Mouse (Mus musculus) heart, embryonic 14.5 days (tissue): Measurements from ENCODE around the gene F2rl2. TPM values are rescaled to one million over a fixed set of nuclear protein-coding genes. Genes with fewer than 3 reads are reported as not detected.

Experiments
- ATAC-seq: fragments of 200-750 bp; cut with Nextera tagmentation; 2 replicates; pipeline ENCODE4 v1.8.0; 2017; ENCODE audit warnings: low read depth, moderate TSS enrichment; ENCODE audit not compliant: insufficient number of reproducible peaks, insufficient read depth, low FRiP score
- H3K27ac ChIP-seq, 2 experiments: fragments of 200-500 bp in 1 of 2; fragments of 300-500 bp in 1 of 2; sonication (generic) in 1 of 2; replicated peaks in 1 of 2; 2 replicates each; pipeline ENCODE4 v1.5.1; 2012 to 2014; ENCODE audit warnings: low read depth in 2 of 2, low read length in 2 of 2, control low read depth in 1 of 2, mild to moderate bottlenecking in 1 of 2, mixed read lengths in 1 of 2; ENCODE audit not compliant: control insufficient read depth in 1 of 2, insufficient read depth in 1 of 2
- H3K27me3 ChIP-seq: fragments of 300-500 bp; sonication (generic); 2 replicates; pipeline ENCODE4 v1.6.1; 2014; ENCODE audit warnings: mild to moderate bottlenecking, low read length, control low read depth; ENCODE audit not compliant: control insufficient read depth, insufficient read depth
- H3K36me3 ChIP-seq: fragments of 300-500 bp; sonication (generic); 2 replicates; pipeline ENCODE4 v1.6.1; 2014; ENCODE audit warnings: mild to moderate bottlenecking, control low read depth, low read length, mixed read lengths; ENCODE audit not compliant: control insufficient read depth, insufficient read depth
- H3K4me1 ChIP-seq, 2 experiments: fragments of 200-500 bp in 1 of 2; fragments of 300-500 bp in 1 of 2; sonication (generic) in 1 of 2; 2 replicates each; pipeline ENCODE4 v1.6.1; 2012 to 2014; ENCODE audit warnings: low read length in 2 of 2, control low read depth in 1 of 2, mixed read lengths in 1 of 2; ENCODE audit not compliant: control insufficient read depth in 2 of 2, insufficient read depth in 2 of 2
- H3K4me2 ChIP-seq: fragments of 300-500 bp; sonication (generic); 2 replicates; pipeline ENCODE4 v1.6.1; 2014; ENCODE audit warnings: mild to moderate bottlenecking, low read length
- H3K4me3 ChIP-seq, 2 experiments: fragments of 200-500 bp in 1 of 2; fragments of 300-500 bp in 1 of 2; sonication (generic) in 1 of 2; 2 replicates each; pipeline ENCODE4 v1.5.1; 2012 to 2014; ENCODE audit warnings: low read length in 2 of 2, mild to moderate bottlenecking in 2 of 2, control low read depth in 1 of 2, low read depth in 1 of 2, moderate library complexity in 1 of 2; ENCODE audit not compliant: control insufficient read depth in 1 of 2, insufficient read depth in 1 of 2
- H3K9ac ChIP-seq: fragments of 300-500 bp; sonication (generic); 2 replicates; pipeline ENCODE4 v1.6.1; 2014; ENCODE audit warnings: mild to moderate bottlenecking, low read length
- H3K9me3 ChIP-seq: fragments of 300-500 bp; sonication (generic); 2 replicates; pipeline ENCODE4 v1.6.1; 2016; ENCODE audit warnings: low read length, control low read depth; ENCODE audit not compliant: control insufficient read depth
- WGBS: fragments of 180-500 bp; shearing (Covaris S2); extraction: QIAGEN DNeasy Blood & Tissue Kit; methylation state at CpG from one replicate; pipeline ENCODE4 v1.1.7; 2014; 5-methylcytosine and 5-hydroxymethylcytosine counted together
- polyA plus RNA-seq: library from polyadenylated mRNA; unstranded; fragments of >200 nt; fragmentation: Nextera tagmentation; extraction: Ambion mirVana; gene quantifications from 2 replicates; pipeline ENCODE4 v1.2.1, GENCODE M21; 2014

F2rl2 gene
- polyA plus RNA-seq, 1 experiment from 2014 or later = 0.35 TPM

DNA sequence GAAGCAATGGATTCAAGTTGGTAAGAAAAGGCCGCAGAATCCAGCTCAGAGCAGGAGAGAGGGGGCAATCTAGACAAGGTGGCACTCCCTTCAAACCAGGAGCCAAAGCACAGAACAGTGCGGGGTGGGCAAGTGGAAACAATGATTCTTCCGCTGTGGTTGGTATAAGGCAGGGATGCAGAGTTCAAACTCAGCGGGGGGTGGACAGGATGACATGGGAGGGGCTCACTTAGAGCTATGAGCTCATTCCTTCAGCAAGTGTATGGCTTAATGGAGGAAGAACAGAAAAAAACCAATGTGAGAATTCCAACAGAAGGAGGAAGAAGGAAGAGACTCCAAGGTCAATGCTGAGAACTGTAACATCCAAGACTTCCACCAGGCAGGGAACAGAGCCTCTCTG lies 33.8 kb downstream of the F2rl2 start:
- no peak overlapping the region for H3K27ac ChIP-seq
- no peak overlapping the region for H3K4me3 ChIP-seq
- no peaks in the 10 kb centered on the region for H3K36me3 ChIP-seq
- no peaks in the 10 kb centered on the region for H3K9me3 ChIP-seq
- no peak overlapping the region for H3K4me2 ChIP-seq
- H3K4me1 ChIP-seq = peaks cover 2 to 4% of the 10 kb centered on the region in 2 experiments; a peak in 1 of 4 replicates
- no peak overlapping the region for H3K9ac ChIP-seq
- WGBS = 85% methylated on average over 4 of the region's 4 CpGs
- ATAC-seq = no peak
- H3K27me3 ChIP-seq = no peaks in the 10 kb centered on the region

DNA sequence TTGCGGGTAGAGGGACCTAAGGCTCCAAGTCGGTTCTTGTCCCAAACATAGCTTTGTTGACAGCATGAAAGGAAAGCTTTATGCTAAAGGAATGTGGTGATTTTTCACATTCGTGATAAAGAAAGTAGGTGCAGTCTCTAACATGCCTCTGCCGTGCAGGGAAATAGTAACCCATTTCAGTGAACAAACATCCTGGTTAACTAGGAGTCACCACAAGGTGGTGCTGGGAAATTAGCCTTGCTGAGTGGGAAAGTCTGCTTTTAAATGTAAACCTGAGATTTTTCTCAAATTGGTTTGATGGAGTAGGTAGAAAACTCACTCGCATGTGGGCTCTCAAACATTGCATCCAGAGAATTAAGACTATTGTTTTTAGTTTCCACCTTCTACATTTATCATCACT lies 43.0 kb downstream of the F2rl2 start:
- WGBS = 56% methylated on average over 5 of the region's 5 CpGs
- H3K27me3 ChIP-seq = no peaks in the 10 kb centered on the region
- ATAC-seq = no peak
- H3K4me1 ChIP-seq = peaks cover 0 to 2% of the 10 kb centered on the region in 2 experiments; a peak in 1 of 4 replicates
- no peak overlapping the region for H3K27ac ChIP-seq
- no peak overlapping the region for H3K4me2 ChIP-seq
- no peak overlapping the region for H3K4me3 ChIP-seq
- no peaks in the 10 kb centered on the region for H3K9me3 ChIP-seq
- H3K9ac ChIP-seq = no peak overlapping the region
- H3K36me3 ChIP-seq = no peaks in the 10 kb centered on the region

DNA sequence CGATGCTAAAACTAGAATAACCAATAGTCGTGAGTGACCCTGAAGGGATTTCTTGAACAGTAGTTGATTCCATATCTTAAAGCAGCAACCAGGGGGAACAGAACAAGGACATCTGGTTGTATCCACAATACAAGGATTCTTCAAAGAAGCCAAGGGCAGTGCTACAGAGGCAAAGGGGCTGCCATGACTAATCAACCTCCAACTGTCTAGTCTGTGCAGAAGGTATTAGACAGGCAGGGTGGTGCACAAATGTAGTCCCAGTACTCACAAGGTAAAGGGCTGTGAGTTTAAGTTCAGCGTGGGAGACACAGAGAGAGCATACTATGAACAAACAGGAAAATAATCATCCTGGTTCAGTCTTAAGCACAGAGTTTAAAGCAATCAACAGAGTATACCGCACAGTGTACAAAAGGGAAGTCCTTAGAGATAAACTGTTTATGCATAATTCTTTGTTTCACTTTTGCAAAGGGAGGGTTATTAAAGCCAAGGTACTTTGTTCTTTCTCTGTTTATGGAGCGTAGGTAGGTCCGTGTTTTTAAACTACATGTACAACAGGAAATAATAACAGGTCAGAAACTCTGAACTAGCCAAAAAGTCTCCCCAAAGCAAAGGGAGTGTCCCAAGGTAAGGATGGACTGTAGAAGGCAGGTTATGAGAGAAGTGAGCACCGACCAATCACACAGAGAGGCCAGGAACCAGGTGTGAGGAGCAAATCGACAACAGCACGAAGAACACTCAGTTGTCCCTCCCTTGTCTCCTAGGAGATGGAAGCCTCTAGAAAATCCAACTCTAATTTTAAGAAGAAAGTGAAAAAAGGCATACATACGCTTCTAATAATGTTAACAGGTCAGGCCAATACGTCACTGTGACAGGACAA lies 45.4 kb downstream of the F2rl2 start:
- 85% methylated on average over 11 of the region's 11 CpGs for WGBS
- H3K4me2 ChIP-seq = no peak overlapping the region
- H3K4me1 ChIP-seq = peaks cover 0 to 2% of the 10 kb centered on the region in 2 experiments; a peak in 1 of 4 replicates
- no peak overlapping the region for H3K4me3 ChIP-seq
- no peaks in the 10 kb centered on the region for H3K9me3 ChIP-seq
- H3K9ac ChIP-seq = no peak overlapping the region
- no peak for ATAC-seq
- no peaks in the 10 kb centered on the region for H3K27me3 ChIP-seq
- H3K36me3 ChIP-seq = no peaks in the 10 kb centered on the region
- H3K27ac ChIP-seq = no peak overlapping the region

DNA sequence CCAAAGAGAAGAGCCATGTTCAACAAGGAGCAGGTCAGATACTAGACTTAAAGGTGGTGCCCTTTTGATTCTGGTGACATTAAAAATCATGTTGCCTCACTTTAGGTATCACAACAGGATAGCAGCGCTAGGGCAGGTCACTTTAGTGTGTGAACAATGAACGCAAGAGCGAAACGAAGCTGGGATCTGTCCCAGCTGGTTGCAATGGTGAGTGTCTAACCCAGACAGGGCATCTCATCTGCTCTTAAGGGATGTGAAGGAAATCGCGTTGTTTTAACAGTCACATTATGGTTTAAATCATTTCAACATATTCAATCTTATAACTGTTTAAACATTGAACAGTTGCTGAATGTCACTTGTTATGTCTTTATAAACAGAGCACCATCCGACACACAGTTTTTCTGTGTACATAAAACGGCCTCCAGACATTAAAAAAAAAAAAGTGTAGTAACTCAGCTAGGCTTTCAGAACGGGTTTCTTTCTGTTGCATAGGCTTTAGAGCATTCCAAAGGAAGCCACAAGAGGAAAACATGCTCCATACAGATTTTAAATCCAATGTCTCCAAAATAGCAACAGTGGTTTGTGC lies 46.3 kb downstream of the F2rl2 start:
- Histone ChIP-seq H3K36me3 (no peaks in the 10 kb centered on the region), H3K27me3 (no peaks in the 10 kb centered on the region), H3K4me1 (peaks cover 5% of the 10 kb centered on the region in 2 experiments; a peak in 3 of 4 replicates), H3K9me3 (no peaks in the 10 kb centered on the region), H3K9ac (no peak overlapping the region), H3K4me2 (no peak overlapping the region), H3K27ac (no peak overlapping the region), H3K4me3 (no peak overlapping the region)
- 83% methylated on average over 9 of the region's 9 CpGs for WGBS
- no peak for ATAC-seq

- H3K4me2 ChIP-seq = no peak overlapping the region
- no peak overlapping the region for H3K9ac ChIP-seq
- no peaks in the 10 kb centered on the region for H3K36me3 ChIP-seq
- peaks cover 5 to 6% of the 10 kb centered on the region in 2 experiments; a peak in 3 of 4 replicates for H3K4me1 ChIP-seq
- no peak overlapping the region for H3K27ac ChIP-seq
- H3K4me3 ChIP-seq = no peak overlapping the region
- WGBS = 77% methylated on average over 4 of the region's 4 CpGs
- H3K9me3 ChIP-seq = no peaks in the 10 kb centered on the region
- ATAC-seq = no peak
- H3K27me3 ChIP-seq = no peaks in the 10 kb centered on the region
Observed at GRCm38 (mm10) chr13:95745451-95745850, 48.8 kb downstream of the F2rl2 start.

- H3K4me2 ChIP-seq = no peak overlapping the region
- no peak overlapping the region for H3K27ac ChIP-seq
- no peaks in the 10 kb centered on the region for H3K27me3 ChIP-seq
- no peak overlapping the region for H3K4me3 ChIP-seq
- no peak overlapping the region for H3K9ac ChIP-seq
- ATAC-seq = no peak
- H3K4me1 ChIP-seq = peaks cover 5 to 6% of the 10 kb centered on the region in 2 experiments; a peak in 3 of 4 replicates
- H3K36me3 ChIP-seq = no peaks in the 10 kb centered on the region
- WGBS = 15% methylated on average over 6 of the region's 6 CpGs
- no peaks in the 10 kb centered on the region for H3K9me3 ChIP-seq
Observed at GRCm38 (mm10) chr13:95746509-95746908, 49.9 kb downstream of the F2rl2 start.

DNA sequence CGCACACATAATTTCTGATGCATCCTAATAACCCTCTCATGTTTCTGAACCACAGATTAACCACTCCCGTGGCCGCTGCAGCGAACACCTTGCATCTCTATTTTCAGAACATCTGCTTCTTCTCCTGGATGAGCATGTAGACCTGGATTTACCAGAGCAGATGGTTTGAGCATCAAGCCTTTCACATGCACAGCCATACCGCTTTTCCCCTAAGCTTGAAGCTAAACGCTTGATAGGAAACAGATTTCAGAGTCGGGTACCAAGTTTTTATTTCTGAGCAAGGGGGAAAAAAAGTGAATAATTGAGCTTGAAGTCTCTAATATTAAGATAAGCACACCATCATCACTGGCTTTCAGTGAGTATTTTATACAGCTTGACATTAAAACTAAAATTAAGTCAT lies 50.4 kb downstream of the F2rl2 start:
- Histone ChIP-seq H3K9ac (no peak overlapping the region), H3K4me3 (no peak overlapping the region), H3K4me1 (peaks cover 5 to 6% of the 10 kb centered on the region in 2 experiments; a peak in 3 of 4 replicates), H3K36me3 (no peaks in the 10 kb centered on the region), H3K9me3 (no peaks in the 10 kb centered on the region), H3K27me3 (no peaks in the 10 kb centered on the region), H3K27ac (no peak overlapping the region), H3K4me2 (no peak overlapping the region)
- ATAC-seq = no peak
- WGBS = 76% methylated on average over 7 of the region's 7 CpGs
